Mouse (Mus musculus) neural tube, embryonic 13.5 days (tissue): ENCODE measurements at regions not wholly inside any gene's neighbourhood (a gene's known extent, or its start where the extent isn't known, plus 50 kb on each side); places are given as distances from the start of the nearest gene placed in this dataset.
A peak's percentile ranks its signal among the peaks of the same experiment; 100 is the strongest.

ENCODE experiments used
- ATAC-seq: fragments of 200-750 bp; cut with Nextera tagmentation; 2 replicates; pipeline ENCODE4 v1.8.0; 2017; ENCODE audit warnings: low read depth, mild to moderate bottlenecking, moderate TSS enrichment, moderate library complexity
- H3K27ac ChIP-seq: fragments of 300-500 bp; sonication (generic); replicated peaks from 2 replicates; pipeline ENCODE4 v1.5.1; 2015; ENCODE audit warnings: moderate library complexity, mild to moderate bottlenecking, inconsistent platforms
- H3K27me3 ChIP-seq: fragments of 300-500 bp; sonication (generic); 2 replicates; pipeline ENCODE4 v1.6.1; 2015; ENCODE audit warnings: mild to moderate bottlenecking, inconsistent platforms
- H3K36me3 ChIP-seq: fragments of 300-500 bp; sonication (generic); 2 replicates; pipeline ENCODE4 v1.6.1; 2015; ENCODE audit warnings: mild to moderate bottlenecking, inconsistent platforms
- H3K4me1 ChIP-seq: fragments of 300-500 bp; sonication (generic); replicated peaks from 2 replicates; pipeline ENCODE4 v1.6.1; 2015; ENCODE audit warnings: inconsistent platforms
- H3K4me2 ChIP-seq: fragments of 300-500 bp; sonication (generic); 2 replicates; pipeline ENCODE4 v1.6.1; 2015; ENCODE audit warnings: inconsistent platforms, mild to moderate bottlenecking, moderate library complexity
- H3K4me3 ChIP-seq: fragments of 300-500 bp; sonication (generic); 2 replicates; pipeline ENCODE4 v1.5.1; 2015; ENCODE audit warnings: mild to moderate bottlenecking, inconsistent platforms
- H3K9ac ChIP-seq: fragments of 300-500 bp; sonication (generic); 2 replicates; pipeline ENCODE4 v1.6.1; 2015; ENCODE audit warnings: moderate library complexity, mild to moderate bottlenecking, inconsistent platforms
- H3K9me3 ChIP-seq: fragments of 300-500 bp; sonication (generic); 2 replicates; pipeline ENCODE4 v1.6.1; 2016; ENCODE audit warnings: inconsistent platforms
- WGBS: fragments of 180-500 bp; shearing (Covaris S2); methylation state at CpG from one replicate; pipeline ENCODE4 v1.1.7; 2015; 5-methylcytosine and 5-hydroxymethylcytosine counted together

DNA sequence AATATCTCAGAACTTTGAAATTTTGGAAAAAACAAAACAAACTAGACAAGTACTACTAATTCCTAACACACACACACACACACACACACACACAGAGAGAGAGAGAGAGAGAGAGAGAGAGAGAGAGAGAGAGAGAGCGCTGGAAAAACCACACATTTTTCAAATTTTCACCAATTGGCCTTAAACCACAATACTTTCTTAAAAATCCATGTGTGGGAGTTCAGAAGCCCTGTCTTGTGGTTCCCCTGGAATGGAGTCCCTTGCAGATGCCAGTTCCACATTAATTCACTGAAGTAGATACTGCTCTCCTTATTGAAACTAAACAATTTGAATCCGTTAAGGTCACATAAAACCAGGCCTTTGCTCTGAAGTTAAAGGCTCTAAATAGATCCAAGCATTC, 146.0 kb upstream of the Satb1 start:
- Histone ChIP-seq H3K4me2 (no peak overlapping the region), H3K9ac (no peak overlapping the region), H3K27ac (no peak overlapping the region), H3K36me3 (no peaks in the 10 kb centered on the region), H3K27me3 (no peaks in the 10 kb centered on the region), H3K4me3 (no peak overlapping the region), H3K9me3 (no peaks in the 10 kb centered on the region), H3K4me1 (no peaks in the 10 kb centered on the region)
- no peak for ATAC-seq
- 80% methylated on average over 2 of the region's 2 CpGs for WGBS

GRCm38 (mm10) chr17:51971444-51971843, 138.4 kb upstream of the Satb1 start:
- no peak for ATAC-seq
- Histone ChIP-seq H3K4me3 (no peak overlapping the region), H3K4me2 (no peak overlapping the region), H3K27ac (no peak overlapping the region), H3K36me3 (no peaks in the 10 kb centered on the region), H3K9ac (no peak overlapping the region), H3K27me3 (no peaks in the 10 kb centered on the region), H3K9me3 (no peaks in the 10 kb centered on the region), H3K4me1 (no peaks in the 10 kb centered on the region)
- 45% methylated on average over 3 of the region's 3 CpGs for whole genome bisulfite sequencing

DNA sequence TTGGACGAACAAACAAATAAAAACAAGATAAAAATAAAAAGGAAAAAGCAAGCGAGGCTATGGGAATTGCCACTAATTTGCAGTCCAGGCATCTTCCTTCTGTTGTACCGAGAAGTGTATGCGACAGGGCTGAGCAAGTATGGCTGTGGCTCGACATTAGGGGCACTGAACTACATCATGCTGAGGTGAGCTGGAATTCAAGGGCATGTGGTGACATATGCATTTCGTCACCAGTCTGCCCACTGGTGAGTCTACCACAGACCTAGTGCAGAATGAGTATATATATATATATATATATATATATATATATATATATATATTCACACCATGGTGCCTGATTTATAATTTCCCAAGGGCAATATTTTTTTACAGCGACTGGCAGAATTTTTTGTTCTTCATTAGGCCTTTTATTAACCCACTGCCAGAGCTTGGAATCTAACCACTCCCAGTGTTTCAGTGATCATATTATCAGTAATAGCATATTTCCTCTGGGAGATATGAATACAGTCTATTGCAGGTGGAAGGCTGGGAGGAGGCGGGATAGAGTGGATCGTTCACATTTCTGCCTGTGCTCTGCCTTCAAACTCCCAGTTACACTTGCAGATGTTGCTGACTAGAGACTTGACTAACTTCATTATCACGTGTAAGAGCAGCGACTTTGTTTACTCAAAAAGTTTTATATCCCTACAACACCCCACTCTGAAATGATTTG, 133.6 kb upstream of the Satb1 start:
- peak; percentile 63; the same call in 1 of the 2 replicates for ATAC-seq
- Histone ChIP-seq H3K4me2 (no peak overlapping the region), H3K4me1 (no peaks in the 10 kb centered on the region), H3K27me3 (no peaks in the 10 kb centered on the region), H3K9ac (no peak overlapping the region), H3K36me3 (no peaks in the 10 kb centered on the region), H3K9me3 (no peaks in the 10 kb centered on the region), H3K4me3 (no peak overlapping the region), H3K27ac (no peak overlapping the region)
- 81% methylated on average over 11 of the region's 11 CpGs for WGBS

- Histone ChIP-seq H3K9ac (no peak overlapping the region), H3K9me3 (no peaks in the 10 kb centered on the region), H3K4me2 (no peak overlapping the region), H3K27me3 (no peaks in the 10 kb centered on the region), H3K4me3 (no peak overlapping the region), H3K27ac (no peak overlapping the region), H3K36me3 (no peaks in the 10 kb centered on the region), H3K4me1 (no peaks in the 10 kb centered on the region)
- 80% methylated on average over 12 of the region's 12 CpGs for WGBS
- ATAC-seq, result no peak
Observed at GRCm38 (mm10) chr17:51962529-51963110, 129.5 kb upstream of the Satb1 start.

DNA sequence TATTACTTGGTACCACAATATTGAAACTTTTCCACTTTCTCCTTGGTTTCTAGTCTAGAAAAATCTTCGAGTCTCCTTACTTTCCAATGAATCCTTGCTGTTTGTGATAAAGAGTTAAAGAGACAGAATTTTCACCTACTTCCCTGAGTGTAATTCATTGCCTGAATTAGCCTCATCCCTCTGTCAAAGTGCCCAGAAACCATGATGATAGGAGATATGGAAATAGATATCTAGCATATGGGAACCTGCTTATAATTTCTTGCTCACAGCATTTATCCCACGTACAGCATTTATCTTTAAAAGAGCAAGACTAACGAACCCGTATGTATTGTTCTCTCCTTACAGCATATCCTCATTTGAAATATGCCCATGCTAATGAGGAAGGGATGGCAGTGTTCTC, 128.2 kb upstream of the Satb1 start:
- H3K9ac ChIP-seq, result no peak overlapping the region
- no peak overlapping the region for H3K4me3 ChIP-seq
- H3K27me3 ChIP-seq, result no peaks in the 10 kb centered on the region
- H3K9me3 ChIP-seq, result no peaks in the 10 kb centered on the region
- H3K4me2 ChIP-seq, result no peak overlapping the region
- no peak overlapping the region for H3K27ac ChIP-seq
- 86% methylated on average over 4 of the region's 4 CpGs for WGBS
- no peak for ATAC-seq
- no peaks in the 10 kb centered on the region for H3K36me3 ChIP-seq
- no peaks in the 10 kb centered on the region for H3K4me1 ChIP-seq

DNA sequence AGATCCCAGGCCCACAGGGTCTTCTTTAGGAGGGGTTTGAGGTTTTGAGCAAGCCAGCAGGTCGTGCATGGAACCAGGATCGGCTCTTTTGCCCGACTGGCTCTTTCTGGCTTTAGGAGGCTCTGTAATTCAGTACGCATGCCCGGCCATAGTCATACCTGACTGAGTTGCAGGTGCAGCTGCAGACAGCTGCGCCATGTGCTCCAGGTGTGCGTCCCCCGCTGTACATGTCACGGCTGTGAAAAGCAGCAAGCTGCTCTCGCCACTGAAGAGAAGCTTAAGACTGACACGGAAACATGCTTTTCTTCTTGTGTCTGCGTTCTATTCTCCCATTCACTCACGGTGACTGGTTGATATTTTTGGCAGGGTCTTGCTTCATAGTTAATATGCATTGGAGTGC, 123.2 kb upstream of the Satb1 start:
- no peaks in the 10 kb centered on the region for H3K36me3 ChIP-seq
- no peaks in the 10 kb centered on the region for H3K27me3 ChIP-seq
- H3K4me2 ChIP-seq, result no peak overlapping the region
- H3K9me3 ChIP-seq, result no peaks in the 10 kb centered on the region
- WGBS, result 96% methylated on average over 13 of the region's 13 CpGs
- no peak overlapping the region for H3K4me3 ChIP-seq
- H3K27ac ChIP-seq, result no peak overlapping the region
- H3K9ac ChIP-seq, result no peak overlapping the region
- no peak for ATAC-seq
- no peaks in the 10 kb centered on the region for H3K4me1 ChIP-seq

DNA sequence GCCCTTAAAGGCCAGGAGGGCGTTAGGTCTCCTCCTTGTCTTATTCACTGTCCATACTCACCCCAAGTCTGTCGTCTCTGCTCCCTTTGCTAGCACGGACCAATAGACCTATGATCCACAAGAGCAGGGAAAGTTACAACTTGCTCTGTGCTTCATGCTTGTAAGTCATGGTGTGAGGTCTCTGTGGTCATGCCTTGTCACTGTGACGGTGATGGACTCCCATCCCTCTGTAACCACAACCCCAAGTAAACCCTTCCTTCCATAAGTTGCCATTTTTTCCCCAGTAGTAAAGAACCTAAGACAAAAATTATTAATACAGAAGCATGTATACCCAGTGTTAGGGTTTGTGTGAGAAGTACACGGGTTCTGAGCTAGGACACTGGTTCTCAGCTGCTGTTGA, 104.6 kb upstream of the Satb1 start:
- ATAC-seq, result no peak
- Histone ChIP-seq H3K9ac (no peak overlapping the region), H3K9me3 (no peaks in the 10 kb centered on the region), H3K36me3 (no peaks in the 10 kb centered on the region), H3K27me3 (no peaks in the 10 kb centered on the region), H3K4me2 (no peak overlapping the region), H3K27ac (no peak overlapping the region), H3K4me1 (no peaks in the 10 kb centered on the region), H3K4me3 (no peak overlapping the region)
- 87% methylated on average over 5 of the region's 5 CpGs for WGBS

DNA sequence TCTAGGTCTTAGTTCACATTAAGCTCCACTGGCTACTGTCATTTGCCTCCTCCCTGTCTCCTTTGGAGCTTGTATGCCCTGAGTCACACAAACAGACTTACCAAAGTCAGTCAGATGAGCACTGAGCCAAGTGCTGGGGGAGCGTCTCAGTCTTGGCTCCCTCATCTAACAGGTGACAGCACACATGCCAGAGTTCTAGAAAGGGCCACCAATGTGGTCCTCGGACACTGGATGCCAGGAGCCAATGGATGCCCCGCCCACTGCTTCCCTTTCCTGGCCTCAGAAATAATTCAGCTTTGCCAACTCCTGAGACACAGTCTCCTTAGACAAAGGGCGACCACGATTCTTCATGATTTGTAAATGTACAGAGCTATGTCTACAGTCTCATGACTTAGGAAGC, 103.0 kb upstream of the Satb1 start:
- H3K4me1 ChIP-seq, result no peaks in the 10 kb centered on the region
- no peak overlapping the region for H3K9ac ChIP-seq
- H3K27me3 ChIP-seq, result no peaks in the 10 kb centered on the region
- H3K27ac ChIP-seq, result no peak overlapping the region
- no peak overlapping the region for H3K4me3 ChIP-seq
- H3K36me3 ChIP-seq, result no peaks in the 10 kb centered on the region
- WGBS, result 82% methylated on average over 5 of the region's 5 CpGs
- no peak for ATAC-seq
- no peak overlapping the region for H3K4me2 ChIP-seq
- no peaks in the 10 kb centered on the region for H3K9me3 ChIP-seq

DNA sequence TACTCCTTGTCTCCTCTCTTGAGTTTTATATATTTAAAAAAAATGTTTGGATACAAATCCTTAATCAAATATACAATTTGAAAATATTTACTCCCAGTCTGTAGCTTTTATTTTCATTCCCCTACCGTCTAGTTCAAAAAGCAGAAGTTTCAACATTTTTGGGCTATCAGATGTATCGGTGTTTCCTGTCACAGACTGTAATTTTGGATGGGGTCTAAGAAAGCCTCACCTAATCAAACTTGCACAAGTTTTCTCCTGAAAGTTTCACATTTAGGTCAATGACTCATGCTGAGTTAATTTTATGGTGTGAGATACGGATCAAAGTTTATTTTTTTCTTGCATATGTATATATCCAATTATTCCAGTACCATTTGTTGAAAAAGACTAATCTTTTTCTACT, 93.3 kb upstream of the Satb1 start:
- H3K4me3 ChIP-seq, result no peak overlapping the region
- no peak for ATAC-seq
- H3K4me2 ChIP-seq, result no peak overlapping the region
- 90% methylated on average over 3 of the region's 3 CpGs for WGBS
- H3K36me3 ChIP-seq, result no peaks in the 10 kb centered on the region
- no peak overlapping the region for H3K9ac ChIP-seq
- H3K9me3 ChIP-seq, result no peaks in the 10 kb centered on the region
- H3K27ac ChIP-seq, result no peak overlapping the region
- no peaks in the 10 kb centered on the region for H3K27me3 ChIP-seq
- H3K4me1 ChIP-seq, result no peaks in the 10 kb centered on the region

DNA sequence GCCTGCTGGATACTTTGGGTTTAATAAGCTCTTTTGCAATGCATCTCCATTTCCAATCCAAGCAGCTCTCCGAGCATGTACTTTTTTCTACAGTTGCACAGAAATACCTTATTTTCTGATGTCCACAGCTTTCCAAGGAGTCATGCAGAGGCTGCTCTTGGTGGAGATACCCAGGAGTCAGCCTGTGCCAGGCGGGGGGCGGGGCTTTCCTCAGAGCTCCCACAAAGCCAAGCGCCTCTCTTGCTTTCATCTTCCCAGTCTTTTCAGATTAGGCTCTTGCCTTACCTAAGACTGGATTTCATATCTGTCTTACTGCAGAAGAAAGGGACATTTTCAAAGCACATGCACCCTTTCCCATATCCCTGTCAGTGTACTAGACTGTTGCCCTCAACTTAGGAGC, 73.9 kb upstream of the Satb1 start:
- no peak overlapping the region for H3K9ac ChIP-seq
- H3K4me3 ChIP-seq, result no peak overlapping the region
- H3K9me3 ChIP-seq, result no peaks in the 10 kb centered on the region
- H3K4me2 ChIP-seq, result no peak overlapping the region
- no peaks in the 10 kb centered on the region for H3K27me3 ChIP-seq
- no peaks in the 10 kb centered on the region for H3K4me1 ChIP-seq
- ATAC-seq, result no peak
- WGBS, result 83% methylated on average over 4 of the region's 4 CpGs
- H3K36me3 ChIP-seq, result no peaks in the 10 kb centered on the region
- no peak overlapping the region for H3K27ac ChIP-seq

- Histone ChIP-seq H3K4me3 (no peak overlapping the region), H3K27me3 (no peaks in the 10 kb centered on the region), H3K4me2 (no peak overlapping the region), H3K4me1 (no peaks in the 10 kb centered on the region), H3K9ac (no peak overlapping the region), H3K9me3 (no peaks in the 10 kb centered on the region), H3K36me3 (no peaks in the 10 kb centered on the region), H3K27ac (no peak overlapping the region)
- ATAC-seq, result no peak
- 88% methylated on average over 4 of the region's 4 CpGs for WGBS
Observed at GRCm38 (mm10) chr17:51906418-51906817, 73.3 kb upstream of the Satb1 start.

DNA sequence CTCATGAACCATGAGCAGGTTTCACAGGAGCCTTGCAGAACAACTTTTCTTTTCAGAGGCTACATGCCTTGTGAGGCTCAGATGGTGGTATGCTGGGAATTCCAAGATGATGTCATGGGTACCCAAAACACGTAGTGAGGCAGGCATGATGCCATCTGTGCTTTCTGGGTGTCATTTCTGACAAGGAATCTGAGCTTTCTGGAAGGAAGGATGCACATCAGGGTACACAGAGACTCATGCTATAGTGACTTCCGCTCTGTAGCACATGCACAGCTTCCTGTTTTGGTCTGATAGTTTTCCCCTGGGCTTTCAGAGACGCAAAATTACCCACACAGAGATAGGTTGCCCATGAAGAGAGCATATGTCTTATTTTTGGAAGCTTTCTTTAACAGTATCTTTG, 70.8 kb upstream of the Satb1 start:
- H3K4me3 ChIP-seq, result no peak overlapping the region
- no peaks in the 10 kb centered on the region for H3K9me3 ChIP-seq
- whole genome bisulfite sequencing, result 71% methylated on average over 3 of the region's 3 CpGs
- ATAC-seq, result no peak
- no peak overlapping the region for H3K4me2 ChIP-seq
- H3K36me3 ChIP-seq, result no peaks in the 10 kb centered on the region
- no peak overlapping the region for H3K9ac ChIP-seq
- no peak overlapping the region for H3K27ac ChIP-seq
- H3K27me3 ChIP-seq, result no peaks in the 10 kb centered on the region
- no peaks in the 10 kb centered on the region for H3K4me1 ChIP-seq

DNA sequence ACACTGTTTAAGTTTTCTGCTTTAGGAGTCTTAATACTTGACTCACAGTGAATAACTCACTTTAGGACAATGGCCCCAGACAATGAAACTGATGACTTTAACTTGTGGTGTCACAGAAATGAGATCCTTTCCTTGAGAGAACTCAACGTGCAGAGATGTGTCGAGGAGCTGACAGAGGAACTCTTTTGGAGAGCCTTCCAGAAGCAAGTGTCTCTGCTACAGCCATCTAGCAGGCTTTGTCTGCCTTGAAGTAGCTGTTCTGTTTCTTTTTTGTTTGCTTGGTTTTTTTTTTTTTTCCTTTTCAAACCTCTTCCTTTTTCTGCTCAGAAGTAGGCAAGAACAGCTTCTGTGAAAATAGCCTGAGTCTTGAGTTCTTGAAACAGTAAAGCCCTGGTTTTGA, 66.3 kb upstream of the Satb1 start:
- H3K4me2 ChIP-seq, result no peak overlapping the region
- no peak for ATAC-seq
- no peak overlapping the region for H3K9ac ChIP-seq
- H3K4me3 ChIP-seq, result no peak overlapping the region
- no peak overlapping the region for H3K27ac ChIP-seq
- no peaks in the 10 kb centered on the region for H3K9me3 ChIP-seq
- H3K4me1 ChIP-seq, result no peaks in the 10 kb centered on the region
- no peaks in the 10 kb centered on the region for H3K36me3 ChIP-seq
- no peaks in the 10 kb centered on the region for H3K27me3 ChIP-seq
- 78% methylated on average over 2 of the region's 2 CpGs for WGBS
